Mouse (Mus musculus): ENCODE results near the gene Dcaf8. TPM values are rescaled to one million over a fixed set of nuclear protein-coding genes. Genes with fewer than 3 reads are reported as not detected.

The Dcaf8 gene
- polyA plus RNA-seq (2014; fragmentation: Nextera tagmentation; extraction: Ambion mirVana) = 63.5 and 79.8 TPM in 2 replicates

- under 1% methylated on average over 39 of the region's 42 CpGs for WGBS
- Histone ChIP-seq H3K27me3 (ENCODE audit: control insufficient read depth, insufficient read depth, low read length) (no peaks in the 10 kb centered on the region), H3K4me3 (replicated peaks; ENCODE audit: low read depth, low read length) (peak within 1 kb of the TSS; percentile 96), H3K9ac (replicated peaks; ENCODE audit: low read length) (peak within 1 kb of the TSS; percentile 99), H3K27ac (replicated peaks; ENCODE audit: low read depth, low read length) (peak within 1 kb of the TSS; percentile 95), H3K4me1 (ENCODE audit: control insufficient read depth, insufficient read depth, low read length) (peaks cover 14% of the 10 kb centered on the region), H3K36me3 (ENCODE audit: control insufficient read depth, insufficient read depth, low read length) (peaks cover 8% of the 10 kb centered on the region), H3K9me3 (ENCODE audit: control insufficient read depth, low read length) (no peaks in the 10 kb centered on the region), H3K4me2 (ENCODE audit: low read length) (peak within 1 kb of the TSS; percentile 56)
- ATAC-seq (ENCODE audit: low FRiP score, low TSS enrichment) (peak; percentile 99), DNase-seq (peak; percentile 98)
Measured at GRCm38 (mm10) chr1:172147835-172148278, at the start of gene Dcaf8. Dcaf8 (plus strand) TSS chr1:172148084.

GRCm38 (mm10) chr1:172099325-172100033 lies 48.4 kb upstream of the Dcaf8 start:
- Histone ChIP-seq H3K9me3 (ENCODE audit: control insufficient read depth, low read length) (no peaks in the 10 kb centered on the region), H3K4me2 (ENCODE audit: low read length) (no peak overlapping the region), H3K4me1 (ENCODE audit: control insufficient read depth, insufficient read depth, low read length) (no peaks in the 10 kb centered on the region), H3K27ac (replicated peaks; ENCODE audit: low read depth, low read length) (no peak overlapping the region), H3K9ac (replicated peaks; ENCODE audit: low read length) (no peak overlapping the region), H3K36me3 (ENCODE audit: control insufficient read depth, insufficient read depth, low read length) (peaks cover 86% of the 10 kb centered on the region), H3K27me3 (ENCODE audit: control insufficient read depth, insufficient read depth, low read length) (no peaks in the 10 kb centered on the region), H3K4me3 (replicated peaks; ENCODE audit: low read depth, low read length) (no peak overlapping the region)
- 87% methylated on average over 6 of the region's 6 CpGs for WGBS
- ATAC-seq (ENCODE audit: low FRiP score, low TSS enrichment) (no peak), DNase-seq (no peak)

GRCm38 (mm10) chr1:172103619-172104018 lies 44.3 kb upstream of the Dcaf8 start:
- Histone ChIP-seq H3K9ac (replicated peaks; ENCODE audit: low read length) (no peak overlapping the region), H3K9me3 (ENCODE audit: control insufficient read depth, low read length) (no peaks in the 10 kb centered on the region), H3K4me2 (ENCODE audit: low read length) (no peak overlapping the region), H3K27ac (replicated peaks; ENCODE audit: low read depth, low read length) (no peak overlapping the region), H3K27me3 (ENCODE audit: control insufficient read depth, insufficient read depth, low read length) (no peaks in the 10 kb centered on the region), H3K36me3 (ENCODE audit: control insufficient read depth, insufficient read depth, low read length) (peaks cover 91% of the 10 kb centered on the region), H3K4me1 (ENCODE audit: control insufficient read depth, insufficient read depth, low read length) (no peaks in the 10 kb centered on the region), H3K4me3 (replicated peaks; ENCODE audit: low read depth, low read length) (no peak overlapping the region)
- DNase-seq (no peak), ATAC-seq (ENCODE audit: low FRiP score, low TSS enrichment) (no peak)
- 90% methylated on average over 4 of the region's 4 CpGs for WGBS

DNA sequence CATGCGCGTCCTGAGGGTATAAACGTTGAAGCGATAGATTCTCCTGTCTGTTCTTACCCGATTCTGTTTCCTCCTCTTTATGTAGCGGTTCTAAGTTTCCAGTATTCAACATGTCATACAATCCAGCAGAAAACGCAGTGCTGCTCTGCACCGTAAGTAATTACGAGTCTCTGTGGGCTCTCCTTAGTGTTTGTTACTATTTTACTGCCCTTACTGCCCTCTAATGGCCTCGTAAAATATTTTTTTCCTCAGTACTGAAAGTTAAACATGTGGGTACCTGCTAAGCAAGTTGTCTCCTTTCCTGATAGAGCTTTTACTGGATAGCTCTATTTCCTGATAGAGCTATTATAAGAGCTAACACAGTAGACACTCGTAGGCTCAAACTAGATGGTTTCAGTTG lies 42.8 kb upstream of the Dcaf8 start:
- H3K27ac ChIP-seq (replicated peaks; ENCODE audit: low read depth, low read length) = no peak overlapping the region
- H3K36me3 ChIP-seq (ENCODE audit: control insufficient read depth, insufficient read depth, low read length) = peaks cover 94% of the 10 kb centered on the region
- H3K27me3 ChIP-seq (ENCODE audit: control insufficient read depth, insufficient read depth, low read length) = no peaks in the 10 kb centered on the region
- 79% methylated on average over 11 of the region's 11 CpGs for WGBS
- H3K9me3 ChIP-seq (ENCODE audit: control insufficient read depth, low read length) = no peaks in the 10 kb centered on the region
- H3K4me3 ChIP-seq (replicated peaks; ENCODE audit: low read depth, low read length) = no peak overlapping the region
- DNase-seq (peak; percentile 59), ATAC-seq (ENCODE audit: low FRiP score, low TSS enrichment) (no peak)
- H3K4me1 ChIP-seq (ENCODE audit: control insufficient read depth, insufficient read depth, low read length) = no peaks in the 10 kb centered on the region
- H3K9ac ChIP-seq (replicated peaks; ENCODE audit: low read length) = no peak overlapping the region
- H3K4me2 ChIP-seq (ENCODE audit: low read length) = no peak overlapping the region

GRCm38 (mm10) chr1:172107777-172108477 lies 40.0 kb upstream of the Dcaf8 start:
- Histone ChIP-seq H3K4me3 (replicated peaks; ENCODE audit: low read depth, low read length) (no peak overlapping the region), H3K36me3 (ENCODE audit: control insufficient read depth, insufficient read depth, low read length) (peaks cover 96% of the 10 kb centered on the region), H3K4me1 (ENCODE audit: control insufficient read depth, insufficient read depth, low read length) (no peaks in the 10 kb centered on the region), H3K9ac (replicated peaks; ENCODE audit: low read length) (no peak overlapping the region), H3K9me3 (ENCODE audit: control insufficient read depth, low read length) (no peaks in the 10 kb centered on the region), H3K27ac (replicated peaks; ENCODE audit: low read depth, low read length) (no peak overlapping the region), H3K27me3 (ENCODE audit: control insufficient read depth, insufficient read depth, low read length) (no peaks in the 10 kb centered on the region), H3K4me2 (ENCODE audit: low read length) (no peak overlapping the region)
- peak; percentile 11 for DNase-seq
- 61% methylated on average over 10 of the region's 10 CpGs for WGBS
- ATAC-seq (ENCODE audit: low FRiP score, low TSS enrichment) = no peak

DNA sequence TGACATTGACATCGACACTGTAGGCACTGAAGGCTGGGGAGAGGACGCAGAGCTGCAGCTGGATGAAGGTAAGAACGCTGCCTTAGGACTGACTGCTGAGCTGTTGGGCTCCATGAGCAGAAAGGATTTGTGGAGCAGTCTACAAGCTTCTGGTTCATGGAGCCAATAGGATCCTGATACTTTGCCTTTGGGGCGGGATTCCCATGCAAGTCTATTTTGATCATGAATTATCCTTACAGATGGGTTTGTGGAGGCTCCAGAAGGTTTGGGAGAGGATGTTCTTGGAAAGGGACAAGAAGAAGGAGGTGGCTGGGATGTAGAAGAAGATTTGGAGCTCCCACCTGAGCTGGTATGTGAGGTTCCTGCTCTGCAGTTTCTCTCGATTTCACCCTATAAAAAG lies 30.9 kb upstream of the Dcaf8 start:
- H3K27me3 ChIP-seq (ENCODE audit: control insufficient read depth, insufficient read depth, low read length) = no peaks in the 10 kb centered on the region
- H3K9ac ChIP-seq (replicated peaks; ENCODE audit: low read length) = no peak overlapping the region
- no peak overlapping the region for H3K4me2 ChIP-seq (ENCODE audit: low read length)
- H3K36me3 ChIP-seq (ENCODE audit: control insufficient read depth, insufficient read depth, low read length) = peaks cover 100% of the 10 kb centered on the region
- ATAC-seq (ENCODE audit: low FRiP score, low TSS enrichment) (no peak), DNase-seq (no peak)
- H3K4me3 ChIP-seq (replicated peaks; ENCODE audit: low read depth, low read length) = no peak overlapping the region
- no peak overlapping the region for H3K27ac ChIP-seq (replicated peaks; ENCODE audit: low read depth, low read length)
- H3K9me3 ChIP-seq (ENCODE audit: control insufficient read depth, low read length) = no peaks in the 10 kb centered on the region
- H3K4me1 ChIP-seq (ENCODE audit: control insufficient read depth, insufficient read depth, low read length) = no peaks in the 10 kb centered on the region
- WGBS = 94% methylated on average over 5 of the region's 5 CpGs

DNA sequence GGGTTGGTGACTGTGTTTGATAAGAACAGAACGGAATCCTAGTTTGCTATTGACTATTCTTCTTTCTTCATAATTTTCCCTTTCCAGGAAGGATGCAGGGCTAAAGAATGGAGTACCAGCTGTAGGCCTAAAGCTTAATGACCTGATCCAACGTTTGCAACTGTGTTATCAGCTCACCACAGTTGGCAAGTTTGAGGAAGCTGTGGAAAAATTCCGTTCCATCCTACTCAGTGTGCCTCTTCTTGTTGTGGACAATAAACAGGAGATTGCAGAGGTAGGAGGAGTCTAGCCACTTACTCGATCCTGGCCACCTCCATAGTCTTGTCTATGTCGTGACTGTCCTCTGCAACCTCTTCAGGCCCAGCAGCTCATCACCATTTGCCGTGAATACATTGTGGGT lies 28.8 kb upstream of the Dcaf8 start:
- Histone ChIP-seq H3K36me3 (ENCODE audit: control insufficient read depth, insufficient read depth, low read length) (peaks cover 99% of the 10 kb centered on the region), H3K9ac (replicated peaks; ENCODE audit: low read length) (no peak overlapping the region), H3K27ac (replicated peaks; ENCODE audit: low read depth, low read length) (no peak overlapping the region), H3K4me2 (ENCODE audit: low read length) (no peak overlapping the region), H3K4me1 (ENCODE audit: control insufficient read depth, insufficient read depth, low read length) (no peaks in the 10 kb centered on the region), H3K9me3 (ENCODE audit: control insufficient read depth, low read length) (no peaks in the 10 kb centered on the region), H3K27me3 (ENCODE audit: control insufficient read depth, insufficient read depth, low read length) (no peaks in the 10 kb centered on the region), H3K4me3 (replicated peaks; ENCODE audit: low read depth, low read length) (no peak overlapping the region)
- ATAC-seq (ENCODE audit: low FRiP score, low TSS enrichment) = no peak
- no peak for DNase-seq
- 88% methylated on average over 6 of the region's 6 CpGs for WGBS

DNA sequence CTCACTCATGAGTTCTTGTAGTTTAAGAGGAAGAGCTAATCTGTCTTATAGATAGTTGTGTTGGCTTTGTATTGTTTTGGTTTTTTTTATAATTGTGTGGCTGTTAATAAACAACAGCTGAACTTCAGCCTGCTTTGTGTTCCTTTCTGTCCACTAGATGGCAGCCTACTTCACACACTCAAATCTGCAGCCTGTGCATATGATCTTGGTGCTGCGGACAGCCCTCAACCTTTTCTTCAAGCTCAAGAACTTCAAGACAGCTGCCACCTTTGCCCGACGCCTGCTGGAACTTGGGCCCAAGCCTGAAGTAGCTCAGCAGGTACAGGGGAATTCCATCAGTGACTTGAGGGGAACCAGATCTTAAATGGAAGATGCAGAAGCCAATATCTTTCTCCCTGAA lies 28.2 kb upstream of the Dcaf8 start:
- H3K9me3 ChIP-seq (ENCODE audit: control insufficient read depth, low read length) = no peaks in the 10 kb centered on the region
- no peaks in the 10 kb centered on the region for H3K4me1 ChIP-seq (ENCODE audit: control insufficient read depth, insufficient read depth, low read length)
- H3K4me2 ChIP-seq (ENCODE audit: low read length) = no peak overlapping the region
- H3K36me3 ChIP-seq (ENCODE audit: control insufficient read depth, insufficient read depth, low read length) = peaks cover 92% of the 10 kb centered on the region
- DNase-seq = peak; percentile 84
- no peak overlapping the region for H3K27ac ChIP-seq (replicated peaks; ENCODE audit: low read depth, low read length)
- ATAC-seq (ENCODE audit: low FRiP score, low TSS enrichment) = no peak
- H3K27me3 ChIP-seq (ENCODE audit: control insufficient read depth, insufficient read depth, low read length) = no peaks in the 10 kb centered on the region
- H3K4me3 ChIP-seq (replicated peaks; ENCODE audit: low read depth, low read length) = no peak overlapping the region
- WGBS = 43% methylated on average over 3 of the region's 3 CpGs
- H3K9ac ChIP-seq (replicated peaks; ENCODE audit: low read length) = no peak overlapping the region

DNA sequence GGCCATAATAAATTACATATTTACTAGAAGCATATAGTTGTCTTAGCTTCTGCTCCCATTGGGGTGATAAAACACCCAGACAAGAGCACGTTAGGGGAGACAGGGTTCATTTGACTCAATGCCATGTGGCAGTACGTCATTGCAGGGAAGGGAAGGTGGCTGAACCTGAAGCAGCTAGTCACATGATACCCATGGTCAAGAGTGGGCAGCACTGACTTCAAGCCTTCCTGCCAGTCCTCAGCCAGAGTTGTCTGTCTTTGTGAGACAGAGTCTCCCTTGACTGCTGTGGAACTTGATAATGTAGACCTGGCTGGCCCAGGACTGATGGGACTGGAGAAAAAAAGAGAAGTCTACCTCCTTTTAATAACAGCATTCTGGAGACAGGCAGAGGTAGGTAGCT lies 25.2 kb upstream of the Dcaf8 start:
- ATAC-seq (ENCODE audit: low FRiP score, low TSS enrichment) (no peak), DNase-seq (no peak)
- Histone ChIP-seq H3K9me3 (ENCODE audit: control insufficient read depth, low read length) (no peaks in the 10 kb centered on the region), H3K27me3 (ENCODE audit: control insufficient read depth, insufficient read depth, low read length) (no peaks in the 10 kb centered on the region), H3K4me2 (ENCODE audit: low read length) (no peak overlapping the region), H3K27ac (replicated peaks; ENCODE audit: low read depth, low read length) (no peak overlapping the region), H3K9ac (replicated peaks; ENCODE audit: low read length) (no peak overlapping the region), H3K36me3 (ENCODE audit: control insufficient read depth, insufficient read depth, low read length) (peaks cover 63% of the 10 kb centered on the region), H3K4me1 (ENCODE audit: control insufficient read depth, insufficient read depth, low read length) (peaks cover 11% of the 10 kb centered on the region), H3K4me3 (replicated peaks; ENCODE audit: low read depth, low read length) (no peak overlapping the region)
- 88% methylated on average over 2 of the region's 2 CpGs for WGBS

Data from midbrain, embryonic 14.5 days (tissue).